Mouse (Mus musculus): Measurements from ENCODE around the gene Vezt.

GRCm38 (mm10) chr10:94011024-94011423 lies 24.6 kb downstream of the Vezt start:
- no peak for TF ChIP-seq CTCF (IDR thresholded peaks at IDR 0.05; ENCODE audit: borderline replicate concordance, extremely low read depth, insufficient read depth, insufficient read length)
- no peak for TF ChIP-seq POLR2A (IDR thresholded peaks at IDR 0.05; ENCODE audit: borderline replicate concordance, extremely low read depth, insufficient read depth, insufficient read length, poor library complexity, severe bottlenecking)
